Mouse (Mus musculus) intestine, embryonic 16.5 days (tissue): ENCODE measurements around the gene Olfr600. TPM values are rescaled to one million over a fixed set of nuclear protein-coding genes. Genes with fewer than 3 reads are reported as not detected.

Experiments
- polyA plus RNA-seq: library from polyadenylated mRNA; unstranded; fragments of >200 nt; fragmentation: Nextera tagmentation; extraction: Ambion mirVana; gene quantifications from 2 replicates; pipeline ENCODE4 v1.2.1, GENCODE M21; 2015

Gene Olfr600
- polyA plus RNA-seq, 1 experiment from 2014 or later = not detected

Other genes starting within 250 kb of the Olfr600 start
- gene Olfr586, start 224.0 kb downstream of the Olfr600 start, polyA plus RNA-seq = not detected in 2 replicates
- gene Olfr588-ps1, start 208.8 kb downstream of the Olfr600 start, polyA plus RNA-seq = not detected in 2 replicates
- gene Olfr589, start 193.3 kb downstream of the Olfr600 start, polyA plus RNA-seq = not detected in 2 replicates
- not detected in 2 replicates for gene Olfr591, start 171.3 kb downstream of the Olfr600 start, polyA plus RNA-seq
- gene Olfr592, start 164.9 kb downstream of the Olfr600 start, polyA plus RNA-seq = not detected in 2 replicates
- not detected in 2 replicates for gene Olfr593, start 137.8 kb downstream of the Olfr600 start, polyA plus RNA-seq
- gene Olfr594, start 132.7 kb downstream of the Olfr600 start, polyA plus RNA-seq = not detected in 2 replicates
- not detected in 2 replicates for gene Usp17ld, start 97.2 kb downstream of the Olfr600 start, polyA plus RNA-seq
- not detected in 2 replicates for gene Olfr596, start 44.0 kb downstream of the Olfr600 start, polyA plus RNA-seq
- gene Olfr597, start 33.4 kb downstream of the Olfr600 start, polyA plus RNA-seq = not detected in 2 replicates
- gene Olfr598, start 26.1 kb downstream of the Olfr600 start, polyA plus RNA-seq = not detected in 2 replicates
- gene Olfr599, start 13.8 kb downstream of the Olfr600 start, polyA plus RNA-seq = not detected in 2 replicates
- gene Olfr601, start 13.0 kb upstream of the Olfr600 start, polyA plus RNA-seq = not detected in 2 replicates
- not detected in 2 replicates for gene Olfr603, start 36.5 kb upstream of the Olfr600 start, polyA plus RNA-seq
- gene Usp17lc, start 65.4 kb upstream of the Olfr600 start, polyA plus RNA-seq = not detected in 2 replicates
- gene Olfr605, start 95.8 kb upstream of the Olfr600 start, polyA plus RNA-seq = not detected in 2 replicates
- gene Olfr606, start 99.4 kb upstream of the Olfr600 start, polyA plus RNA-seq = not detected in 2 replicates
- gene Olfr607, start 114.5 kb upstream of the Olfr600 start, polyA plus RNA-seq = not detected in 2 replicates
- gene Olfr608, start 120.2 kb upstream of the Olfr600 start, polyA plus RNA-seq = not detected in 2 replicates
- not detected in 2 replicates for gene Olfr609, start 148.4 kb upstream of the Olfr600 start, polyA plus RNA-seq
- not detected in 2 replicates for gene Olfr610, start 162.5 kb upstream of the Olfr600 start, polyA plus RNA-seq
- gene Olfr611, start 171.2 kb upstream of the Olfr600 start, polyA plus RNA-seq = not detected in 2 replicates
- gene Olfr612, start 193.0 kb upstream of the Olfr600 start, polyA plus RNA-seq = not detected in 2 replicates
- gene Olfr613, start 198.4 kb upstream of the Olfr600 start, polyA plus RNA-seq = not detected in 2 replicates
- gene Olfr615, start 206.4 kb upstream of the Olfr600 start, polyA plus RNA-seq = not detected in 2 replicates
- gene Olfr616, start 219.5 kb upstream of the Olfr600 start, polyA plus RNA-seq = not detected in 2 replicates
- not detected in 2 replicates for gene Olfr617, start 223.4 kb upstream of the Olfr600 start, polyA plus RNA-seq
- not detected in 2 replicates for gene Olfr618, start 240.4 kb upstream of the Olfr600 start, polyA plus RNA-seq